Mouse (Mus musculus) neural tube, embryonic 14.5 days (tissue): ENCODE results near the gene Stmn1. TPM values are rescaled to one million over a fixed set of nuclear protein-coding genes. Genes with fewer than 3 reads are reported as not detected.

Experiments
- ATAC-seq: fragments of 200-750 bp; cut with Nextera tagmentation; 2 replicates; pipeline ENCODE4 v1.8.0; 2017; ENCODE audit warnings: low read depth, mild to moderate bottlenecking, moderate TSS enrichment, moderate library complexity
- H3K27ac ChIP-seq: fragments of 300-500 bp; sonication (generic); 2 replicates; pipeline ENCODE4 v1.5.1; 2014; ENCODE audit warnings: low read depth, mild to moderate bottlenecking, control low read depth, low read length, moderate library complexity, mixed read lengths
- H3K27me3 ChIP-seq: fragments of 300-500 bp; sonication (generic); 2 replicates; pipeline ENCODE4 v1.6.1; 2014; ENCODE audit warnings: low read length; ENCODE audit not compliant: control insufficient read depth, insufficient read depth
- H3K36me3 ChIP-seq: fragments of 300-500 bp; sonication (generic); 2 replicates; pipeline ENCODE4 v1.6.1; 2014; ENCODE audit warnings: low read length, mixed read lengths; ENCODE audit not compliant: control insufficient read depth, insufficient read depth
- H3K4me1 ChIP-seq: fragments of 300-500 bp; sonication (generic); 2 replicates; pipeline ENCODE4 v1.6.1; 2014; ENCODE audit warnings: low read length; ENCODE audit not compliant: control insufficient read depth, insufficient read depth
- H3K4me2 ChIP-seq: fragments of 300-500 bp; sonication (generic); 2 replicates; pipeline ENCODE4 v1.6.1; 2014; ENCODE audit warnings: mild to moderate bottlenecking, low read depth, low read length, control low read depth
- H3K4me3 ChIP-seq: fragments of 300-500 bp; sonication (generic); 2 replicates; pipeline ENCODE4 v1.5.1; 2014; ENCODE audit warnings: low read depth, low read length, control low read depth, mixed read lengths
- H3K9ac ChIP-seq: fragments of 300-500 bp; sonication (generic); replicated peaks from 2 replicates; pipeline ENCODE4 v1.6.1; 2014; ENCODE audit warnings: low read depth, mild to moderate bottlenecking, control low read depth, low read length, mixed read lengths
- H3K9me3 ChIP-seq: fragments of 300-500 bp; sonication (generic); 2 replicates; pipeline ENCODE4 v1.6.1; 2016; ENCODE audit warnings: low read length; ENCODE audit not compliant: control insufficient read depth
- WGBS: fragments of 180-500 bp; shearing (Covaris S2); extraction: QIAGEN DNeasy Blood & Tissue Kit; methylation state at CpG from one replicate; pipeline ENCODE4 v1.1.7; 2014; 5-methylcytosine and 5-hydroxymethylcytosine counted together
- polyA plus RNA-seq: library from polyadenylated mRNA; unstranded; fragments of >200 nt; fragmentation: Nextera tagmentation; extraction: Ambion mirVana; gene quantifications from 2 replicates; pipeline ENCODE4 v1.2.1, GENCODE M21; 2014

Gene Stmn1
- polyA plus RNA-seq: 5,364 and 5,581 TPM in 2 replicates

GRCm38 (mm10) chr4:134468215-134468575 is at the start of gene Stmn1:
TSS of gene Stmn1 (plus strand) at chr4:134468320.
- peak; percentile 95 for ATAC-seq
- Histone ChIP-seq H3K36me3 (peaks cover 22% of the 10 kb centered on the region), H3K27me3 (no peaks in the 10 kb centered on the region), H3K9me3 (no peaks in the 10 kb centered on the region), H3K27ac (peak within 1 kb of the TSS; percentile 97), H3K4me3 (peak within 1 kb of the TSS; percentile 73), H3K4me2 (peak within 1 kb of the TSS; percentile 92), H3K9ac (peak within 1 kb of the TSS; percentile 94), H3K4me1 (peaks cover 35% of the 10 kb centered on the region)
- 2% methylated on average over 28 of the region's 31 CpGs for WGBS

GRCm38 (mm10) chr4:134421971-134422370 is 46.1 kb upstream of the Stmn1 start:
- no peaks in the 10 kb centered on the region for H3K9me3 ChIP-seq
- no peak overlapping the region for H3K4me2 ChIP-seq
- no peak for ATAC-seq
- H3K9ac ChIP-seq: no peak overlapping the region
- no peak overlapping the region for H3K4me3 ChIP-seq
- H3K4me1 ChIP-seq: no peaks in the 10 kb centered on the region
- H3K27ac ChIP-seq: no peak overlapping the region
- no peaks in the 10 kb centered on the region for H3K36me3 ChIP-seq
- WGBS: 47% methylated on average over 11 of the region's 11 CpGs
- H3K27me3 ChIP-seq: no peaks in the 10 kb centered on the region

GRCm38 (mm10) chr4:134423949-134424348 is 44.2 kb upstream of the Stmn1 start:
- Histone ChIP-seq H3K27me3 (no peaks in the 10 kb centered on the region), H3K4me2 (no peak overlapping the region), H3K27ac (no peak overlapping the region), H3K9ac (no peak overlapping the region), H3K4me3 (no peak overlapping the region), H3K9me3 (no peaks in the 10 kb centered on the region), H3K36me3 (no peaks in the 10 kb centered on the region), H3K4me1 (no peaks in the 10 kb centered on the region)
- 72% methylated on average over 7 of the region's 7 CpGs for WGBS
- no peak for ATAC-seq

GRCm38 (mm10) chr4:134425088-134425487 is 43.0 kb upstream of the Stmn1 start:
- H3K36me3 ChIP-seq: no peaks in the 10 kb centered on the region
- ATAC-seq: no peak
- 64% methylated on average over 7 of the region's 7 CpGs for WGBS
- H3K9me3 ChIP-seq: no peaks in the 10 kb centered on the region
- no peak overlapping the region for H3K4me2 ChIP-seq
- H3K9ac ChIP-seq: no peak overlapping the region
- no peak overlapping the region for H3K4me3 ChIP-seq
- no peaks in the 10 kb centered on the region for H3K27me3 ChIP-seq
- peaks cover 4% of the 10 kb centered on the region; the same call in 1 of the 2 replicates for H3K4me1 ChIP-seq
- H3K27ac ChIP-seq: no peak overlapping the region

- peak; percentile 58 for ATAC-seq
- Histone ChIP-seq H3K9ac (0 out of 2 replicates have a peak overlapping the region, but pooled peaks have one; percentile 4), H3K9me3 (no peaks in the 10 kb centered on the region), H3K4me2 (no peak overlapping the region), H3K27me3 (no peaks in the 10 kb centered on the region), H3K4me3 (no peak overlapping the region), H3K27ac (peak overlapping the region; percentile 87), H3K4me1 (peaks cover 13% of the 10 kb centered on the region), H3K36me3 (no peaks in the 10 kb centered on the region)
- WGBS: 11% methylated on average over 23 of the region's 23 CpGs
Observed at GRCm38 (mm10) chr4:134430381-134431004, 37.6 kb upstream of the Stmn1 start.

- Histone ChIP-seq H3K27me3 (no peaks in the 10 kb centered on the region), H3K9me3 (no peaks in the 10 kb centered on the region), H3K36me3 (no peaks in the 10 kb centered on the region), H3K4me3 (no peak overlapping the region), H3K4me2 (no peak overlapping the region), H3K9ac (no peak overlapping the region), H3K4me1 (peaks cover 13% of the 10 kb centered on the region), H3K27ac (no peak overlapping the region)
- 85% methylated on average over 15 of the region's 15 CpGs for WGBS
- no peak for ATAC-seq
Observed at GRCm38 (mm10) chr4:134432686-134433360, 35.3 kb upstream of the Stmn1 start.

GRCm38 (mm10) chr4:134436185-134436584 is 31.9 kb upstream of the Stmn1 start:
- Histone ChIP-seq H3K4me2 (no peak overlapping the region), H3K4me1 (peaks cover under 1% of the 10 kb centered on the region), H3K27ac (no peak overlapping the region), H3K36me3 (no peaks in the 10 kb centered on the region), H3K9me3 (no peaks in the 10 kb centered on the region), H3K27me3 (no peaks in the 10 kb centered on the region), H3K4me3 (no peak overlapping the region), H3K9ac (no peak overlapping the region)
- 17% methylated on average over 7 of the region's 7 CpGs for WGBS
- no peak for ATAC-seq

- ATAC-seq: no peak
Observed at GRCm38 (mm10) chr4:134436659-134437058, 31.5 kb upstream of the Stmn1 start.

GRCm38 (mm10) chr4:134439119-134439518 is 29.0 kb upstream of the Stmn1 start:
- H3K36me3 ChIP-seq: no peaks in the 10 kb centered on the region
- no peak overlapping the region for H3K4me2 ChIP-seq
- no peak overlapping the region for H3K9ac ChIP-seq
- H3K9me3 ChIP-seq: no peaks in the 10 kb centered on the region
- H3K4me1 ChIP-seq: no peaks in the 10 kb centered on the region
- WGBS: 87% methylated on average over 3 of the region's 3 CpGs
- ATAC-seq: no peak
- no peak overlapping the region for H3K4me3 ChIP-seq
- no peak overlapping the region for H3K27ac ChIP-seq
- H3K27me3 ChIP-seq: no peaks in the 10 kb centered on the region

More at GRCm38 (mm10) chr4:134436659-134437058, 31.5 kb upstream of the Stmn1 start:
- no peaks in the 10 kb centered on the region for H3K36me3 ChIP-seq
- H3K4me2 ChIP-seq: no peak overlapping the region
- H3K27me3 ChIP-seq: no peaks in the 10 kb centered on the region
- WGBS: 64% methylated on average over 10 of the region's 10 CpGs
- H3K9me3 ChIP-seq: no peaks in the 10 kb centered on the region
- H3K9ac ChIP-seq: no peak overlapping the region
- no peak overlapping the region for H3K27ac ChIP-seq
- H3K4me3 ChIP-seq: no peak overlapping the region
- H3K4me1 ChIP-seq: no peaks in the 10 kb centered on the region
